Mouse (Mus musculus) C2C12 (cell line): ENCODE results near the gene Akap10.
A peak's percentile ranks its signal among the peaks of the same experiment; 100 is the strongest.

Experiments used
- CEBPB ChIP-seq: IDR thresholded peaks from one replicate; pipeline ENCODE4 v1.6.1; 2011; ENCODE audit warnings: low read depth, mild to moderate bottlenecking, control low read depth, moderate library complexity
- CTCF ChIP-seq: IDR thresholded peaks from one replicate; pipeline ENCODE4 v1.5.1; 2011; ENCODE audit not compliant: control insufficient read depth, insufficient read depth, insufficient read length
- MAX ChIP-seq: IDR thresholded peaks from one replicate; pipeline ENCODE4 v1.6.1; 2011; ENCODE audit warnings: mild to moderate bottlenecking, control low read depth
- MYOD1 ChIP-seq: IDR thresholded peaks from one replicate; pipeline ENCODE4 v1.6.1; 2011; ENCODE audit warnings: low read depth; ENCODE audit not compliant: control insufficient read depth, insufficient read length
- MYOG ChIP-seq: IDR thresholded peaks from one replicate; pipeline ENCODE4 v1.6.1; 2011; ENCODE audit not compliant: control insufficient read depth, insufficient read length; ENCODE audit errors: extremely low read depth
- USF1 ChIP-seq: IDR thresholded peaks from one replicate; pipeline ENCODE4 v1.6.1; 2011; ENCODE audit warnings: low read depth, mild to moderate bottlenecking, control low read depth, moderate library complexity

DNA sequence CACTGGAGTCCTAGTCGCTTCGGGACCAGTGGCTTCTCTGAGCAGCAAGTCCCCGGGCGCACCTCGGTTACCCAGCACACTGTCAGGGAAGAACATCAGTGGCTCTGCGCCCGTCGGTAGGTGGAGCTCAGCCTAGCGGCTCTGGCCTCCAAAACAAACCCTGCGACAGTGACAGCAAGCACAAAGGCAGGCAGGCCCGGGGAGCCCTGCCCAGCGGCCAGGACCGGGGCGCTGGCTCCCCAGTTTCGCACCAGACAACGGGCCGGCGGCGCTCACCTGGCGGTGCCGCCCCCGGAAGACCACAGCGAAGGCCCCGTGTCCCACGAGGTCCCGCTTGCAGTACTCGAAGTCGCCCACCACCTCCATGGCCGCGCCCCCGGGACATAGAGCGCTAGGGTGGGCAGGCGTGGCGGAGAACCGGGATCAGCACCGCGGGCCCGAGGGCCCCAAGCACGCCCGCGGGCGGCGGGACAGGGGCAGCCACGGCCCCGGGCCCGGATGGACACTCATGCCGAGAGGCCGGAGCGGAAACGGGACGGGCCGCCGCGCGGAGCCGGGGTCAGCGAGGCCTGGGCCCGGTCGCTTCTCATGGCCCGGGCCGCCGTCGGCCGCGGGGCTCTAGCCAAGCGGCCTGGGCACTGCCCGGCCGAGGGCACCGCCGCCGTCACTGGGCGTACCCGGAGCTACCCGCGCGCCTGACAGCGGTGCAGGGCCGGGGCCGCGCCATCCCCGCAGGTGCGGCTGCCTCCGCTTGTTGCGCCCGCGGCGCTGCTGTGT lies 75.7 kb downstream of the Akap10 start:
- TF ChIP-seq CTCF, result peak; percentile 60
- no peak for TF ChIP-seq MAX
- no peak for TF ChIP-seq USF1
- TF ChIP-seq MYOD1, result no peak
- no peak for TF ChIP-seq MYOG
- TF ChIP-seq CEBPB, result no peak
